Mouse (Mus musculus): ENCODE measurements around the gene Klhl7. TPM values are rescaled to one million over a fixed set of nuclear protein-coding genes. Genes with fewer than 3 reads are reported as not detected.
A peak's percentile ranks its signal among the peaks of the same experiment; 100 is the strongest.

Gene Klhl7
- polyA plus RNA-seq, 1 experiment from 2014 or later: 147 TPM

DNA sequence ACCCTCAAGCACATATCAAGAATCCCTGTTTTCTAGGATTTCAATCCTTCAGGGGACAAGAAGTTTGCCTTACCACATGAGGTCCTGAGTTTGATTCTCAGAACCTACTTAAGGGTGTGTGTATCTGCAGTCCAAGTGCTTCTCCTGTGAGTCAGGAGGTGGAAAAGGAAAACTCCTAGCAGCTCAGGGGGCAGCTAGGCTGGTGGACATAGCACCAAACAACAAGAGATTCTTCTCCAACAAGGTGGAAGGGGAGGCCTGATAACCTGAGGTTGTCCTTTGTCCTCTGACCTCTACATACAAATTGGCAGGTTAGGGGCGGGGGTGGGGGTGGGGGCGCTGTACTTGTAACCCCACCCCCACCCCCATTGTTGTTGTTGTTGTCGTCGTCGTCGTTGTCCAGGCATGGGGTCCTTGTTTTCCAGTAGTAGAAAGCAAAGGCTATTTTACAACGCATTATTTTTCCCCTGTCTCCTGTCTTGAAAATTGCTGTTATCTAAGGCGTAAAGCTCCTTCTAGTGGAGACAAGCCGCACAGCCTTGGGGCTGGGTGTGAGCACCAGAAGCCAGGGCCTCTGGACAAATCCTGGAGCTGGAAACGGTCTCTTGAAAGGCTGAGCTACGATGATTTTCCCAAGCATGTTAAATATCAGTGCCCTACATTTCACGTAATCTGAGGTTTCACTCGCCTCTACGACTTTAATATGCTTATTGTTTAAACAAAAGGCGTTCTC is 23.3 kb upstream of the Klhl7 start:
- Histone ChIP-seq H3K27ac (peak overlapping the region; percentile 71), H3K27me3 (no peaks in the 10 kb centered on the region), H3K4me3 (replicated peaks) (peak overlapping the region; percentile 18; the same call in 1 of the 2 replicates), H3K9me3 (no peaks in the 10 kb centered on the region), H3K9ac (0 out of 2 replicates have a peak overlapping the region, but pooled peaks have one; percentile 4), H3K4me2 (peak overlapping the region; percentile 45), H3K4me1 (peaks cover 10% of the 10 kb centered on the region), H3K36me3 (replicated peaks) (no peaks in the 10 kb centered on the region)
- 3% methylated on average over 14 of the region's 15 CpGs for WGBS
- ATAC-seq (ENCODE audit: low FRiP score): peak; percentile 85

DNA sequence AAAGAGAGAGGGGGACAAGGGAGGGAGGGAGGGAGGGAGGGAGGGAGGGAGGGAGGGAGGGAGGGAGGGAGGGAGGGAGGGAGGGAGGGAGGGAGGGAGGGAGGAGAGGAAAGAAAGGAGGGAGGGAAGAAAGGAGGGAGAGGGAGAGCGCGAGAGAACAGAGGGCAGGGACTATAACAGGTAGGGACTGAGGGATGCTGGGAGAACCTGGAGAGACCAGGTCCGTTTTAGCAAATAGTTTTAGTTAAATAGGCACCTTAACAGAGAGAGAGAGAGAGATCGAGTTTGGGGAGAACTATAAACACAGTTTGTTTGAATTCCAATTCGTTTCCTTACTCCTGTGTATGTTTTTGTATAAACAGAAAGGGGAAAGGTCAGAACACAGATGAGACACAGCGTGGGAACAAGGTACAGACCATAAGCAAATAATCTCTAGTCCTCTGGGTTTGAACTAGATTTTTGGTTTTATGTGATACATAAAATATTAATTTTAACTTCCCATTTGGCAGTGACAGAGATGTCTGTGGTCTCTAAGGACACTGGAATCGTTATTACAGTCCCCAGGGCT is 22.6 kb upstream of the Klhl7 start:
- no peaks in the 10 kb centered on the region for H3K36me3 ChIP-seq (replicated peaks)
- peak overlapping the region; percentile 45 for H3K4me2 ChIP-seq
- 27% methylated on average over 7 of the region's 7 CpGs for WGBS
- H3K4me3 ChIP-seq (replicated peaks): no peak overlapping the region
- no peaks in the 10 kb centered on the region for H3K9me3 ChIP-seq
- H3K4me1 ChIP-seq: peaks cover 10% of the 10 kb centered on the region
- no peaks in the 10 kb centered on the region for H3K27me3 ChIP-seq
- H3K27ac ChIP-seq: peak overlapping the region; percentile 71
- no peak overlapping the region for H3K9ac ChIP-seq
- no peak for ATAC-seq (ENCODE audit: low FRiP score)

DNA sequence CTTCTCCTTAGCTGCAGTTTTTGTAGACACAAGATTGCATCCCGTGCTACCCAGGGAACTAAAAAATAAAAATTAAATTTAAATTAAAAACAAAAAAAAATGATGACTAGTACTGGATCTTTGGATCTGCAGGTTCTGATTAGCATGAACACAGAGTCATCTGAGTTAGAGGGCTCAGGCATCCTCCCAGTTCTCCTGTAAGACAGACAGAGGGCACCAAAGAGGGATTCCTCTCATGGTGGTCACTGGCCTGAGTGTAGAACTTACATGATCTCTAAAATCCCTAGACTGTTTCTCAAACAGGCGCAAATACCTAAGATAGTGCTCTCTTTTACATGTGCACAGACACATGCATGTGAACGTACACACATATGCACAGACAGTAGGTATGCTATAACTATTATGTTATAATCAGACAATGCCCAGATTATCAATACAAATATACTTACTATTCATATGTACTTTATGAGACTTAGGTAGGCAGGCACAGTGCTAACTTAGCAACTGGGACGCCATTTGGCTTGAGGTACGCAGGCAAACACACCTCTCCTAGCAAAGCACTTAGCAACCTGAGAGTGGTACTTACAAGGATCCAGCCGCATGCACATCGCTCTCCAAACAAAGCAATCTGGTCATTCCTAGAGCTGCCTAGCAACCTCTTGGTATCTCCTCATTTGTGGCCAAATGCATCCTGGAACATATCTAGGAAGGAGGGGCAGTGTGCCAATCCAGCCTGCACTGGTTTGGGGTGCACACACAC is 21.8 kb upstream of the Klhl7 start:
- Histone ChIP-seq H3K27ac (no peak overlapping the region), H3K4me1 (peaks cover 10% of the 10 kb centered on the region), H3K9me3 (no peaks in the 10 kb centered on the region), H3K27me3 (no peaks in the 10 kb centered on the region), H3K36me3 (replicated peaks) (no peaks in the 10 kb centered on the region), H3K4me3 (replicated peaks) (no peak overlapping the region), H3K9ac (no peak overlapping the region), H3K4me2 (no peak overlapping the region)
- no peak for ATAC-seq (ENCODE audit: low FRiP score)
- 88% methylated on average over 7 of the region's 7 CpGs for WGBS

DNA sequence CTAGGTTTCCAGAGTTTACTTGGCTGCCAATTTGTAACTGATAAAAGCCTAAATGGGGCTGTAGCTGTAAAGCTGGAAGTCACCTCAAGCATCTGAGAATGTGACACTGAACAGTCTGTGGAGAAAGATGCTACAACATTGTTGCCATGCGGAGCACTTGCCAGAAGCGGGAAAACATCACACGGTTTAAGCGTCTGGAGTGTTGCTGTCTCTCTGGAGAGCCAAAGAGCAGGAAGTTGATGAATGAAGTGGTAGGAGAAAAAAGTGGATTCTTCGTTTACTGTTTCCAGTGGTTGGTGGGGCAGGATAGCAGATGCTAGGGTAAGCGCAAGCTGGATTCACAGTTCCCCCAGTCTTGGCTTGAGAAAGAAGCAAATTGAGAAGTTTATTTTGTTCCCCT is 19.6 kb upstream of the Klhl7 start:
- Histone ChIP-seq H3K36me3 (replicated peaks) (no peaks in the 10 kb centered on the region), H3K4me3 (replicated peaks) (no peak overlapping the region), H3K27ac (no peak overlapping the region), H3K4me1 (peaks cover 10% of the 10 kb centered on the region), H3K27me3 (no peaks in the 10 kb centered on the region), H3K9me3 (no peaks in the 10 kb centered on the region), H3K9ac (no peak overlapping the region), H3K4me2 (no peak overlapping the region)
- WGBS: 74% methylated on average over 6 of the region's 6 CpGs
- ATAC-seq (ENCODE audit: low FRiP score): no peak

DNA sequence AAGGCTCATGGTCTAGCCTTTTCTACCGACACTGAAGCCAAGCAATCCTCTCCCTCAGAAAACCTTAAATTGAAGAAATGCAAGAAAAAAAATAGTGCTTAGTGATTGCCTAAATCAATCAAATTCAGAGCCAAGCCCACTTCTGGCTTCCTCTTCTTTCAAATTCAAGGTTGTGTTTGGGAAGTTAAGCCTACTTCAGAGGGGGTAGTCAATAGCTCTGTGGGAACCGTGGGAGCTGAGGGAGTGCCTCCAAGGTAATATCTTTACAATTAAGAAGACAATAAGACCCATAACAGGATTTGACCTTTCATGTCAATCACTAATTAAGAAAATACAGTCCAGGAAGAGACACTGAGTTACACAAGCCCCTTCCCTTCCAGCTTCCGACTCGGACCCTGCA is 15.6 kb upstream of the Klhl7 start:
- Histone ChIP-seq H3K4me1 (peaks cover 12% of the 10 kb centered on the region; the same call in 1 of the 2 replicates), H3K9me3 (no peaks in the 10 kb centered on the region), H3K36me3 (replicated peaks) (no peaks in the 10 kb centered on the region), H3K27ac (no peak overlapping the region), H3K4me3 (replicated peaks) (no peak overlapping the region), H3K4me2 (no peak overlapping the region), H3K27me3 (no peaks in the 10 kb centered on the region), H3K9ac (no peak overlapping the region)
- no peak for ATAC-seq (ENCODE audit: low FRiP score)
- 76% methylated on average over 4 of the region's 4 CpGs for WGBS

DNA sequence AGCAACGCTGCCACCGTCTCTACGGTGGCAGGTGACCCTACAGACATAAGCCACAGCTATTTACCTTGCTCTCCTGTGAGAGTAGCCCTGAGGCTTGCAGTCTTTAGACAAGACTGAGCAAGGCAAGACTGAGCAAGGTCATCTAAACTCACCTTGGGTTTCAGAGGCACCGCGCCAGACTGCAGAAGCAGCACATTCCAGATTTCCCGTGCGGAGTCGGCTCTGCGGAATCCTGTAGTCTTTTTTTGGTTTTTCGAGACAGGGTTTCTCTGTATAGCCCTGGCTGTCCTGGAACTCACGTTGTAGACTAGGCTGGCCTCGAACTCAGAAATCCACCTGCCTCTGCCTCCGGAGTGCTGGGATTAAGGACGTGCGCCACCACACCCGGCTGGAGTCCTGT is 14.2 kb upstream of the Klhl7 start:
- 94% methylated on average over 16 of the region's 16 CpGs for WGBS
- no peak overlapping the region for H3K9ac ChIP-seq
- no peak for ATAC-seq (ENCODE audit: low FRiP score)
- H3K27ac ChIP-seq: no peak overlapping the region
- H3K36me3 ChIP-seq (replicated peaks): no peaks in the 10 kb centered on the region
- no peaks in the 10 kb centered on the region for H3K27me3 ChIP-seq
- H3K9me3 ChIP-seq: no peaks in the 10 kb centered on the region
- H3K4me2 ChIP-seq: no peak overlapping the region
- no peak overlapping the region for H3K4me3 ChIP-seq (replicated peaks)
- peaks cover 10% of the 10 kb centered on the region; the same call in 1 of the 2 replicates for H3K4me1 ChIP-seq

DNA sequence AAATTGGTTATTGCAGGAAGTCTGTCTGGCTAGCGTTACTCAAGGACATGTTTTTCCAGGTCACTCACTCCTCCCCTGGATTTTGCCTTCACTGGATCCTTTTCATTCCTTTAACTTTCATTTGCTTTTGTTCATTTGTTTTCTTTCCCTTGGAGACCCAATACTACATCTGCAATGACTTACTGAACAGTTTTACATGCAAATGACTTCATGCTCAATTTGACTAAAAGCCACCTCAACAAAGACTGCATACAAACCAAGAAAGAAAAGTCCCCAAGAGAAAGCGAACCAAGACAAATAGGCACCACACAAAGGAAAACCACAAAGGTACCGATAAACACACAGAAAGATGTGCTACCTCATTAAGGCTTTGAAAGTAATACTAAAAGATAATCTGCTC is 13.5 kb upstream of the Klhl7 start:
- Histone ChIP-seq H3K9me3 (no peaks in the 10 kb centered on the region), H3K36me3 (replicated peaks) (no peaks in the 10 kb centered on the region), H3K27ac (no peak overlapping the region), H3K27me3 (no peaks in the 10 kb centered on the region), H3K4me3 (replicated peaks) (no peak overlapping the region), H3K9ac (no peak overlapping the region), H3K4me2 (no peak overlapping the region), H3K4me1 (0 out of 2 replicates have a peak, but pooled peaks cover 5% of the 10 kb centered on the region)
- ATAC-seq (ENCODE audit: low FRiP score): no peak
- WGBS: 23% methylated on average over 3 of the region's 3 CpGs

DNA sequence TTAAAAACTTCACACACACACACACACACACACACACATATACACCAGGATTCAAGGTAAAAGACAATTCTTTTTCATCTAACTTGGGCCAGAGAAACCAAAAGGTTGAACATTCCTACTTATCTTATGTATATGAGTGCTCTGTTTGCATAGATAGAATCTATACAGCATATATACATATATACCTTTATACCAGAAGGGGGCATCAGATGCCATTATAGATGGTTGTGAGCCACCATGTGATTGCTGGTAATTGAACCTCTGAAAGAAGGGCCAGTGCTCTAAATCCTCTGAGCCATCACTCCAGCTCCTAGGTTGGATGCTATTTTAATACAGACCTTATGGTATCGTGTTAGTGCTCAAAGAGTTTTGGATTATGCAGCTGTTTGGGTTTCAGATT is 12.0 kb upstream of the Klhl7 start:
- no peak overlapping the region for H3K4me3 ChIP-seq (replicated peaks)
- no peak overlapping the region for H3K9ac ChIP-seq
- H3K9me3 ChIP-seq: no peaks in the 10 kb centered on the region
- WGBS: 80% methylated on average over 1 of the region's 1 CpGs
- H3K36me3 ChIP-seq (replicated peaks): no peaks in the 10 kb centered on the region
- ATAC-seq (ENCODE audit: low FRiP score): no peak
- no peaks in the 10 kb centered on the region for H3K27me3 ChIP-seq
- no peak overlapping the region for H3K4me2 ChIP-seq
- H3K27ac ChIP-seq: no peak overlapping the region
- 0 out of 2 replicates have a peak, but pooled peaks cover 5% of the 10 kb centered on the region for H3K4me1 ChIP-seq

DNA sequence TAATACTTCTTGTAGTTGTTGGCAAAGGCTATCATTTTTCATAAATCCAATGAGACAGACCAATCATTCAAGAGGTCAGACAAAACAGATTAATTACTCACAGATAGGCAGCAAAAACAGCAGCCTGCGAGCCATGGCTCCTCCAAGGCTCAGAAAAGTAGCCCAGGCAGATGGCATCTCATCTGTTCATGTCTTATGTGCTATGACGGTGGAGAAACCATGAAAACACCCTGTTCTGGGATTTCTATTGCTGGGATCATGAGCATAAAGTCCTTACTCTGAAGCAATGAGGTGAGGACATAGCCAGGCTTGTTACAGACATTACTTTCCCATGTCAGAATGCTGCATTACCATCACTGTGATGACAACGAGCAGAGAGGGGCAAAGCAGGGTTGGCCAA is 7.9 kb upstream of the Klhl7 start:
- Histone ChIP-seq H3K9me3 (no peaks in the 10 kb centered on the region), H3K9ac (no peak overlapping the region), H3K36me3 (replicated peaks) (no peaks in the 10 kb centered on the region), H3K27ac (no peak overlapping the region), H3K4me3 (replicated peaks) (no peak overlapping the region), H3K27me3 (no peaks in the 10 kb centered on the region), H3K4me2 (no peak overlapping the region), H3K4me1 (no peaks in the 10 kb centered on the region)
- no peak for ATAC-seq (ENCODE audit: low FRiP score)
- WGBS: 78% methylated on average over 3 of the region's 3 CpGs

DNA sequence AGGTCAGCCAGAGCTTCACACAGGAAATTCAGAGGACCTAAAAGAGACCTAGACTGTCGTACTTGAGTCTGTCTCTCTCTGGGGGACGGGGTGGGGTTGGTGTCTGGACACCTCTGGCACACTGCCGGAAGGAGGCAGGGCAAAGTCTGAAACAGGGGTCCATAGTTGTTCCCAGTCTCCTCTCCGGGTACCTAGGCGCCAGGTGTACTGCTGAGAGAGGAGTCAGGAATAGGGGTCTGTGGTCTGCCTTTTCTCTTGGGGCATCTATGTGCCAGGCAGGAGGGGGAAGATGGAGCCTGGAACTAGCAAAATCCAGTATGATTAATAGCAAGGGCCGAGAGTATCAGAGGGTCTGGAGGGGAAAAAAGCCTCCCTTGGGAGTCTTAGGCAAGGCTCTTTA is 5.0 kb upstream of the Klhl7 start:
- Histone ChIP-seq H3K4me2 (no peak overlapping the region), H3K27me3 (no peaks in the 10 kb centered on the region), H3K4me3 (replicated peaks) (no peak overlapping the region), H3K36me3 (replicated peaks) (no peaks in the 10 kb centered on the region), H3K9ac (no peak overlapping the region), H3K4me1 (no peaks in the 10 kb centered on the region), H3K9me3 (no peaks in the 10 kb centered on the region), H3K27ac (no peak overlapping the region)
- no peak for ATAC-seq (ENCODE audit: low FRiP score)
- WGBS: 80% methylated on average over 6 of the region's 6 CpGs

DNA sequence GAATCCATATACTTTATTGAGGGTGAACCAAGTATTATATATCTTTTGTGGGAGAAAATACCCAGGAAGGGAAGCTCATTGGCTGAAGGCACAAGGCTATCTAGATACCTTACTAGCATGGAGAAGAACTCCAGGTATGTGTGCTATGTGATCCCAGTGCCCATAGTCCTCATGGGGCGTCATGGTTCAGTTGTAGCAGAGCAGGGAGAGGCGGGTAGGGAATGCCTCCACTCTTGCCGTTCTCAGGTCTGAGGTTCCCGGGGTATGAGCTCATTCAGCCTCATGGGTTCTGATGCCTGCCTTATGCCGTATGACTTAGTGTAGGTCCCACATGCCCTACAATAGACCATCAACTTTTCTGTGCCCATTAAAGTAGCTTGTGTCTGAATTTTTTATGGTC is 4.5 kb upstream of the Klhl7 start:
- Histone ChIP-seq H3K9ac (no peak overlapping the region), H3K9me3 (no peaks in the 10 kb centered on the region), H3K4me3 (replicated peaks) (no peak overlapping the region), H3K27ac (no peak overlapping the region), H3K36me3 (replicated peaks) (no peaks in the 10 kb centered on the region), H3K4me1 (no peaks in the 10 kb centered on the region), H3K27me3 (no peaks in the 10 kb centered on the region), H3K4me2 (no peak overlapping the region)
- ATAC-seq (ENCODE audit: low FRiP score): no peak
- WGBS: 82% methylated on average over 5 of the region's 5 CpGs

DNA sequence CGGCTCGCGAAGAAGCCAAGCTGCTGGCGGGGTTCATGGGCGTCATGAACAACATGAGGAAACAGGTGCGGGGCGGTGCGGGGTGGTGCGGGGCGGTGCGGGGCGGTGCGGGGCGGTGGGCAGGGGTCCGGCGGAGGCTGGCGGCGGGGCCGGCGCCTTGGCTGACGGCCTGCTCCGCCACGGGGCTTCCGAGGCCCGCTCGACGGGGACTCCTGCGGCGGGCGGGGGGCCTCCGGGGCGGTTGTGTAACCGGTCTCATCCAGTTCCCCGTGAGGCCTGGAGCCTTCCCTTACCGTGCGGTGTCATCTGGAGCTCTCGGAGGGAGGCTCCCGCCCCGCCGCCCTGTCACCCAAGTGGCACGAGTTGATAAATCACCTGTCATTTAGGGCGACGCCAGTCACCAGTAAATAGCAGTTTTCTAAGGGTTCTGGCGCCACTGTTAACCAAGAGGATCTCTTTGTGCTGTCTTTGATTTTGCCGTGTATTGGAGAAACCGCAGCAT is 456 bp downstream of the Klhl7 start:
- Histone ChIP-seq H3K9me3 (no peaks in the 10 kb centered on the region), H3K27me3 (no peaks in the 10 kb centered on the region), H3K27ac (peak overlapping the region; percentile 97), H3K36me3 (replicated peaks) (no peaks in the 10 kb centered on the region), H3K4me2 (peak overlapping the region; percentile 54), H3K4me1 (peaks cover 23% of the 10 kb centered on the region), H3K4me3 (replicated peaks) (peak overlapping the region; percentile 85), H3K9ac (peak overlapping the region; percentile 94)
- under 1% methylated on average over 40 of the region's 46 CpGs for WGBS
- peak; percentile 83 for ATAC-seq (ENCODE audit: low FRiP score)
